Mouse (Mus musculus): Measurements from ENCODE around the gene Abca13. TPM values are rescaled to one million over a fixed set of nuclear protein-coding genes. Genes with fewer than 3 reads are reported as not detected.
"Not testable (repeated sequence)": the region's sequence is repeated elsewhere in the genome, so short reads cannot be mapped to it uniquely, and the experiment has no call there.

Gene Abca13
- 0.01 TPM in 1 of 2 replicates, not detected in the other for polyA plus RNA-seq (2016; fragmentation: Nextera tagmentation; extraction: Ambion mirVana)

DNA sequence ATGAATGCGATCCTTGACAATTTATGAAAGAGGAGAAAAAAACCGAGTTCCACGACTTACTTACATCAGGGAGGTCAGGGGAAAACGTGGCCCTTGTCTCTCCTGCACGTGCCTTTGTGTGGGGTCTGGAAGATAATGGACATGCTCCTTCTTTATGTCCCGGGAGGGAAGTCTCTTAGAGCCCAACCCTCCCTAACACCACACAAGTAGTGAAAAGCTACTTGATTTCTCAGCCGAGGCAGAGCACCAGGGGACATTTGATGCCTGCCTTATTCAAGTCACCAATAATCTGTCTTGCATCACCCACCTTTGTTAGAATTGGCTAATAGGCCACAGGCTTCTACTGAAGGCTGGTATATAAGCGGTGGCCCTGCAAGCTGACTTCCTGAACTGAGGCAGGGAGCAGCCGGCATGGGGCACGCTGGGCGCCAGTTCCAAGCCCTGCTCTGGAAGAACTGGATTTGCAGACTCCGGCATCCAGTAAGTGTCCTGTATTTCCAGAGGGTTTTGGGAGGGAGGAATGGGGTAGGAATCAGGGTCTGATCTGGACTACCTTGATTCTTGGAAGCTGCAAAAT lies at the start of gene Abca13:
Gene Abca13, plus strand, starts transcription at position 388 of the 577 bp plus-strand sequence.
- Histone ChIP-seq H3K36me3 (no peaks in the 10 kb centered on the region), H3K27me3 (peaks cover 4% of the 10 kb centered on the region), H3K4me1 (0 out of 2 replicates have a peak, but pooled peaks cover 8% of the 10 kb centered on the region), H3K4me3 (no peak within 1 kb of the TSS), H3K4me2 (replicated peaks) (no peak within 1 kb of the TSS), H3K27ac (replicated peaks) (no peak within 1 kb of the TSS), H3K9ac (replicated peaks) (0 out of 2 replicates have a peak within 1 kb of the TSS, but pooled peaks have one; percentile 15), H3K9me3 (no peaks in the 10 kb centered on the region)
- WGBS = 39% methylated on average over 12 of the region's 12 CpGs
- peak; percentile 57 for ATAC-seq (ENCODE audit: low FRiP score, low read depth)

DNA sequence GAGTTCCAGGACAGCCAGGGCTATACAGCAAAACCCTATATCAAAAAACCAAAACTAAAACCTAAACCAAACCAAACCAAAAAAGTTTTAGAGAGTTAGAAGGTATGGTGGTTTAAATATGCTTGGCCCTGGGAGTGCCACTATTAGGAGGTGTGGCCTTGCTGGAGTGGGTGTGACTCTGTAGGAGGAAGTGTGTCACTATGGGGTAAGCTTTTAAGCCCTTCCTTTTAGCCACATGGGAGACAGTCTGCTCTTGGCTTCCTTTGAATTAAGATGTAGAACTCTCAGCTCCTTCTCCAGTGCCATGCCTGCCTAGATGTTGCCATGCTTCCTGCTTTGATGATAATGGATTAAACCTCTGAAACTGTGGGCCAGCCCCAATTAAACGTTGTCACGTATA lies 46.6 kb upstream of the Abca13 start:
- Histone ChIP-seq H3K9ac (replicated peaks) (no peak overlapping the region), H3K9me3 (no peaks in the 10 kb centered on the region), H3K27me3 (no peaks in the 10 kb centered on the region), H3K4me2 (replicated peaks) (no peak overlapping the region), H3K27ac (replicated peaks) (no peak overlapping the region), H3K4me3 (no peak overlapping the region), H3K36me3 (no peaks in the 10 kb centered on the region), H3K4me1 (no peaks in the 10 kb centered on the region)
- ATAC-seq (ENCODE audit: low FRiP score, low read depth) = no peak
- WGBS = 84% methylated on average over 2 of the region's 2 CpGs

DNA sequence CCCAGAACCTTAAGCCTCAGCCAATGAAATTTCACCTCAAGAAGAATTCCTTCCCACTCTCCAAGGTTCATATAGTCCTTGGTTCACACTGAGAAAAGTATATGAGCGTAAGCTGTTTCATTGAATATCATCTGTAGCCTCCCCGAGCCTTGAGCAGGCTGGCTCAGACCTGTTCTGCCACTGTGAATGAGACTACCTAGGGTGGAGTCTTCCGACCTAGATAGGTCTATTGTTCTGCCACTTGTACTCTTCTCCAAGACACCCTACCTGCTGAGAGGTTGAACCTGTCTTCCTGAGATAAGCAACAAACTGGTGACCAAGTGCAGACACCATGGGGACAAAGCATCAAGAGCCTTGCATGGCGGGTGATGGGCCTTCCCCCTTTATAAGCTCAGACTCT lies 45.6 kb upstream of the Abca13 start:
- H3K27ac ChIP-seq (replicated peaks) = no peak overlapping the region
- no peaks in the 10 kb centered on the region for H3K36me3 ChIP-seq
- H3K9ac ChIP-seq (replicated peaks) = no peak overlapping the region
- H3K9me3 ChIP-seq = no peaks in the 10 kb centered on the region
- H3K4me1 ChIP-seq = no peaks in the 10 kb centered on the region
- no peak overlapping the region for H3K4me3 ChIP-seq
- no peak for ATAC-seq (ENCODE audit: low FRiP score, low read depth)
- no peak overlapping the region for H3K4me2 ChIP-seq (replicated peaks)
- WGBS = 93% methylated on average over 4 of the region's 4 CpGs
- no peaks in the 10 kb centered on the region for H3K27me3 ChIP-seq

DNA sequence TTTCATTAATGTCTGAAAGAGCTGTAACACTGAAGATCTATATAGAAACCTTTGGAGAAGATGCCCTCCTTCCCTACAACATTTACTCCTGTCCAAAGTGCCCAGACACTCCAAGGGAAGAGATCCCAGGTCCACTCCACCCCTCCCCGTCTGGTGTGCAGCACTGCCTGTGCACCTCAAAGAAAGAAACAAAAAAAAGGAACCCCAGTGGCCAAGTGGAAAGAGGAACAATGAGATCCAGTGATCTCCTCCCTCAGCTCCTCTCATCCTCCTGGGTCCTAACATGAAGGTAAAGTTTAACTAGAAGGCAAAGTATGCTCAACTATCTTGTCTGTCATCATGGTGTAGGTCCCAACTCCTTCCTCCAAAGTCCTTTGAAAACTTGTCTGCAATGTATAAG lies 45.1 kb upstream of the Abca13 start:
- no peaks in the 10 kb centered on the region for H3K36me3 ChIP-seq
- no peaks in the 10 kb centered on the region for H3K27me3 ChIP-seq
- H3K4me3 ChIP-seq = no peak overlapping the region
- 82% methylated on average over 1 of the region's 1 CpGs for WGBS
- no peak overlapping the region for H3K4me2 ChIP-seq (replicated peaks)
- no peak overlapping the region for H3K9ac ChIP-seq (replicated peaks)
- no peak for ATAC-seq (ENCODE audit: low FRiP score, low read depth)
- H3K4me1 ChIP-seq = no peaks in the 10 kb centered on the region
- H3K27ac ChIP-seq (replicated peaks) = no peak overlapping the region
- no peaks in the 10 kb centered on the region for H3K9me3 ChIP-seq

DNA sequence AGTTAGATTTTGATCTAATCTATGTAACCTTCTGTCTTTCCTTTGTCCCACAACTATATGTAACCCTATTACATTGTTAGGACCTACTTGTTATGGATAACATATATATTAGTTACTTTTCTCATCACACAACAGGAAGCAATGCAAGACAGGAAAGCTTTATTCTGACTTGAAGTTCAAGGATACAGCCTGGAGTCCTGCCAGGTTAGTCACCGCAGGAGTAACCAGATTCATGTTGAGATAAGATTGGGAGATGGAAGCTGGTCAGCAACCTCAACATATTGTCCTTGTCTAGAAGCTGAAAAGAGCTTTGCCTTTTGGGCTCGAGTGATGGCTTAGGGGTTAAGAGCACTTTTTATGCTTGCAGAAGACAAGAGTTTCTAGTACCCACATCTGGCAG lies 43.5 kb upstream of the Abca13 start:
- Histone ChIP-seq H3K27me3 (no peaks in the 10 kb centered on the region), H3K4me3 (no peak overlapping the region), H3K36me3 (no peaks in the 10 kb centered on the region), H3K9me3 (no peaks in the 10 kb centered on the region), H3K4me1 (no peaks in the 10 kb centered on the region), H3K4me2 (replicated peaks) (no peak overlapping the region), H3K9ac (replicated peaks) (no peak overlapping the region), H3K27ac (replicated peaks) (no peak overlapping the region)
- no peak for ATAC-seq (ENCODE audit: low FRiP score, low read depth)
- WGBS = 85% methylated on average over 2 of the region's 2 CpGs

DNA sequence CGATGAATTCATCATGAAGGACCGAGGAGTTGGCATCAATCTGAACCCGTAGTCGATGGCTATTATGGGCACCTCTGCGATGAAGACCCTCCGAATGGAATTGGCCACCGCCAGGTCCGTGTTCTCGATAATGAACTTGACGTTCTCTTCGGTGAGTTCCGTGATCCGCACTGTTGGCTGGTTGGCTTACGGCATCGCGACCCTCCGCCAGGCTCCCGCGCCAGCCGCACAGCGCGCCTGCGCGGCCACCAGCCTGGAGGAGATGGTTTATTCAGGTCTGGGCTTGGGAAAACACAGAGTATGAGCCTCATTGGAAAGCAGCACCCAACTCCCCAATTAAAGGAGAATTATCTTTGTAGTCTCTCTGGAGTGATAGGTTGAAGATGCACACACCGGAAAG lies 41.3 kb upstream of the Abca13 start:
- H3K27me3 ChIP-seq; ATAC-seq (ENCODE audit: low FRiP score, low read depth); H3K9ac ChIP-seq (replicated peaks); H3K36me3 ChIP-seq; H3K4me1 ChIP-seq; H3K4me3 ChIP-seq; H3K27ac ChIP-seq (replicated peaks); H3K9me3 ChIP-seq; H3K4me2 ChIP-seq (replicated peaks): not testable (repeated sequence)
- 83% methylated on average over 25 of the region's 25 CpGs for WGBS

DNA sequence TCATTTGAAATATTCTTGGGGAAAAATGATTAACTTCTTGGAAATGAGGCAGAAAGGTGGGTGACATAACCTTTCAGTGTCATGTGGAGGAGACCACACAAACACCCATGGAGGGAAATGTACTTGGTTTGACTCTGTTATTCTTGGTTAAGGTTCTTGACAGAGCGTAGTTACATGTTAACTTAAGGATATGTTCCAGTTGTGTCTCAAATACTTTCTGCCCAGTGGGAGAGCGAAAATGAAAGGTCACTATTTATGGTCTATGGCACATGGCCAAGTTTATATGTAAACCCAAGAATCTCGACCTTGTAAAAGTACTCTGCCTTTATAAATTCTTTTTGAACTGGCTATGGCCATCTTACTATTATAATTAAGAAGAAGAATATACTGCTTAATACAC lies 31.8 kb upstream of the Abca13 start:
- H3K9ac ChIP-seq (replicated peaks) = no peak overlapping the region
- H3K4me1 ChIP-seq = no peaks in the 10 kb centered on the region
- H3K36me3 ChIP-seq = no peaks in the 10 kb centered on the region
- no peak overlapping the region for H3K4me3 ChIP-seq
- no peak overlapping the region for H3K27ac ChIP-seq (replicated peaks)
- no peaks in the 10 kb centered on the region for H3K27me3 ChIP-seq
- H3K9me3 ChIP-seq = no peaks in the 10 kb centered on the region
- no peak overlapping the region for H3K4me2 ChIP-seq (replicated peaks)
- ATAC-seq (ENCODE audit: low FRiP score, low read depth) = no peak
- 81% methylated on average over 3 of the region's 3 CpGs for WGBS

DNA sequence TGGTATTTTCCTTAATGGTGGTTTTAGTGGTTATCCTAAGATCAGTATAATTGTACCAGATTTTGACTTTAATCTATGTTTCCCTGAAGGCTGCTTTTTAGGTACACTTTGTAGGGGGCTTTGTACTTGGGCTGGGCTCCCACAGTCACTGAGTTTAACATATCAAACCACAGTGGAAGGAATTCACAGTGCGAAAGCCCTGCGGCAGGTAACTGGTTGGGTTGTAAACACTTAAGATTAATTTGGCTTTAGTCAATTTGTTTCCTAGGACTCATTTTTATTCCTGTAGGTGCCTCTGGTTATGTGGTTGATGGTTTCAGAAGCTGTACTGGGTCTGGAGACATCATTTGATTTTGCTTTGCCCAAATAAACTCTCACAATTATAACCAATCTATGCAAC lies 24.4 kb upstream of the Abca13 start:
- ATAC-seq (ENCODE audit: low FRiP score, low read depth) = no peak
- Histone ChIP-seq H3K9me3 (no peaks in the 10 kb centered on the region), H3K36me3 (no peaks in the 10 kb centered on the region), H3K4me2 (replicated peaks) (no peak overlapping the region), H3K27me3 (no peaks in the 10 kb centered on the region), H3K9ac (replicated peaks) (no peak overlapping the region), H3K4me1 (0 out of 2 replicates have a peak, but pooled peaks cover 2% of the 10 kb centered on the region), H3K4me3 (no peak overlapping the region), H3K27ac (replicated peaks) (no peak overlapping the region)
- WGBS = 94% methylated on average over 2 of the region's 2 CpGs

DNA sequence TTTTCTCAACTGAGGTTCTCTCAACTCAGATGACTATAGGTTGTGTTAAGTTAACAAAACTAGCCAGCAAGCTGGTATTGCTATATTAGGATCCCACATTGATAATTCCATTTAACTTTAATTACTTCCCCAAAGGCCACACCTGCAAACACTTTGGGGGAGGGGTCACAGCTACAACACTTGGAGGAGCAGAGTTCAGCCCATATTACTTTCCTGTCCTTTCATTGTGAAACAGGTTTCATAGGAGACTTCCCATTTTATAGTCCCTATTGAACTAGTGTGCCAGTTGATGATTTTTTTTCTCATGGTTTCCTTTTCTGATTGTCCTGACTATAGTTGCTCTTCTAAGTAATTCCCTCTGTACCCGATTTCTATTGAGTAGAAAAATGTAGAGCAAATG lies 10.3 kb upstream of the Abca13 start:
- no peaks in the 10 kb centered on the region for H3K4me1 ChIP-seq
- no peaks in the 10 kb centered on the region for H3K36me3 ChIP-seq
- no peaks in the 10 kb centered on the region for H3K9me3 ChIP-seq
- no peaks in the 10 kb centered on the region for H3K27me3 ChIP-seq
- H3K9ac ChIP-seq (replicated peaks) = no peak overlapping the region
- no peak for ATAC-seq (ENCODE audit: low FRiP score, low read depth)
- H3K4me3 ChIP-seq = no peak overlapping the region
- 79% methylated on average over 1 of the region's 1 CpGs for WGBS
- no peak overlapping the region for H3K27ac ChIP-seq (replicated peaks)
- no peak overlapping the region for H3K4me2 ChIP-seq (replicated peaks)

DNA sequence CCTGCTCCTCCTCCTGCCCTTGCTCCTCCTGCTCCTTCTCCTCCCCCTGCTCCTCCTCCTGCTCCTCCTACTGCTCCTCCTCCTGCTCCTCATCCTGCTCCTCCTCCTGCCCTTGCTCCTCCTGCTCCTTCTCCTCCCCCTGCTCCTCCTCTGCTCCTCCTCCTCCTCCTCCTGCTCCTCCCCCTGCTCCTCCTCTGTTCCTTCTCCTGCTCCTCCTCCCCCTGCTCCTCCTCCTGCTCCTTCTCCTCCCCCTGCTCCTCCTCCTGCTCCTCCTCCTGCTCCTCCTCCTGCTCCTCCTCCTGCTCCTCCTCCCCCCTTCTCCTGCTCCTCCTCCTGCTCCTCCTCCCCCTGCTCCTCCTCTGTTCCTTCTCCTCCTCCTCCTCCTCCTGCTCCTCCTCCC lies 2.3 kb upstream of the Abca13 start:
- H3K9me3 ChIP-seq; H3K27ac ChIP-seq (replicated peaks); ATAC-seq (ENCODE audit: low FRiP score, low read depth); H3K9ac ChIP-seq (replicated peaks); H3K4me2 ChIP-seq (replicated peaks); H3K27me3 ChIP-seq; H3K4me3 ChIP-seq; H3K36me3 ChIP-seq; H3K4me1 ChIP-seq: not testable (repeated sequence)

DNA sequence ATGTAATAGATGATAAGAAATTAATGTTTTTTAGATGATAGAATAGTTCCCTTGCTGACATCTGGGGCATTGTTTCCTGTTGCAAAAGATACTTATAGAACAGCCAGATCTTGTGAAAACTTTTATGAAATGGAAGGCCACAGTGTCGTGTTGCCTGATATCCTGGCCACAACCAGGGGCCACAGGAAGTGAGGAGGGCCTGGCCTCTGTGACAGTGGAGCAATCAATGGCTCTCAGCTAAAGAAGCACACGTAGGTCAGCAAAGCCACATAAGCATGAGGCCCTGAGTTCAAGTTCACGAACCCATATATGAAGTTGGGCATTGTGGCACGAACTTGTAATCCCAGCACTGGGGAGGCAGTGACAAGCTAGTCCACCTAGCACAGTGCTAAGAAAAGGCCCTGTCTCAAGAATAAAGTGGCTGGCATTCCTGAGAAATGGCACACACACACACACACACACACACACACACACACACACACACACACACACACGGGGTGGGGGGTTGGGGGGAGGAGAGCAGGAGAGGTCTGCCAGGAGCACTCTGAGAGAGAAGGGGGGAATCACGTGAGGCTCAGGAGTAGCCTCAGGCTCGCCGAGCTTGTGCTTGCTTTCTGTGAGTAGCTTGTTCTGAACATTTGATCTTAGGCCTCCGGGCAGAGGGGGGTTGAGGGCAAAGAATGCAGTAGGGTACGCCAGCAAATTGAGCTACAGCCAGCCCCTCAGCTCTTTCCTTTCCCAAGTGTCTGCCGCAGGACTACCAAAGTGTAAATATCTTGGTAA lies 779 bp upstream of the Abca13 start:
- H3K27me3 ChIP-seq = peaks cover 4% of the 10 kb centered on the region
- H3K27ac ChIP-seq (replicated peaks) = no peak overlapping the region
- H3K36me3 ChIP-seq = no peaks in the 10 kb centered on the region
- ATAC-seq (ENCODE audit: low FRiP score, low read depth) = peak; percentile 88
- H3K4me3 ChIP-seq = no peak overlapping the region
- 0 out of 2 replicates have a peak overlapping the region, but pooled peaks have one; percentile 15 for H3K9ac ChIP-seq (replicated peaks)
- WGBS = 52% methylated on average over 9 of the region's 11 CpGs
- H3K9me3 ChIP-seq = no peaks in the 10 kb centered on the region
- 0 out of 2 replicates have a peak, but pooled peaks cover 8% of the 10 kb centered on the region for H3K4me1 ChIP-seq
- no peak overlapping the region for H3K4me2 ChIP-seq (replicated peaks)

DNA sequence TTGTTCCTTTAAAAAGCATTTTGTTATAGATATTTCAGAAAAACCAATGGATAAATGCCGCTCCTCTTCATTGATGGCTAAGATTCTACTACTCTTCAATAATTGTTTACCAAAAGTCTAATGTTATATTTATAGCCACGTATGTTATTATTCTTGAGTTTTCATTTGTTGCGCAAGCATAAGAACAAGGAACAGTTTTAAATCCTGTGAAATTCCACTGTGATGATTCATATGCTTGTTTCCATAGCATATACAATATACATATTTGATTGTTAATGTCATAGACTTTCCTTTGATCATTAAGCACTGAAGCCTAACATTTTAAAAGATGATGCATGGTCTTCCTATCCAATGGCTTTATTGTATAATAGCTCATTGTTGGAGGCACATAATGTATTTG lies 3.1 kb downstream of the Abca13 start:
- Histone ChIP-seq H3K27ac (replicated peaks) (no peak overlapping the region), H3K4me1 (0 out of 2 replicates have a peak, but pooled peaks cover 8% of the 10 kb centered on the region), H3K9ac (replicated peaks) (no peak overlapping the region), H3K4me3 (no peak overlapping the region), H3K27me3 (peaks cover 4% of the 10 kb centered on the region), H3K36me3 (no peaks in the 10 kb centered on the region), H3K4me2 (replicated peaks) (no peak overlapping the region), H3K9me3 (no peaks in the 10 kb centered on the region)
- no peak for ATAC-seq (ENCODE audit: low FRiP score, low read depth)
- 90% methylated on average over 3 of the region's 3 CpGs for WGBS
